In the genomic region with DNA sequence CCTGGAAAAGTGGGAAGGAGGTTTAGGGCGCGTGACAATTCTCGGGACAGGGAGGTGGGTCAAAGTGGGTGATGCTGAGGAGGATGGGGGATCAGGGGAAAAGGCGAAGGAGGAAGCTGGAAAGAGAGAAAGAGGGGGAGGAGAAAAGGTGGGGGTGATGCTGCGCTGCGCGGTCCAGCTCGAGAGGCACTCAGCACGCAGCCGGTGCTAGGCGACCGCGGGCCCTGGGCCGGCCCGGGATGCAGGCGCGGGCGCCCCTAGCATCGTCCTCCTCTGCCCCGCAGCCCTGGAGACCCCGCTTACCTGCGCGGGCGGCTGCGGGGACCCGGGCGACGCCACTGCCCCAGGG, we compare ENCODE assay signal across 9 mouse cellular contexts. TPM values are rescaled to one million over a fixed set of nuclear protein-coding genes. Genes with fewer than 3 reads are reported as not detected.
A peak's percentile ranks its signal among the peaks of the same experiment; 100 is the strongest.
DNase-seq lines count a peak whose midpoint lies in the region; ATAC-seq and TF ChIP-seq lines count a peak whose summit lies in the region.
"Had no signal": no experiment of that assay in that cellular context is flagged by ENCODE, and none has a peak within 500 bp of the region (broad histone marks: within the 10 kb centered on the region; RNA-seq: fewer than 3 reads in every experiment).

No protein-coding gene starts in this region.

- TF ChIP-seq POLR2A in cortical plate, adult 2 months (IDR thresholded peaks at IDR 0.05; ENCODE audit: extremely low read depth, insufficient read depth, low read length), result no peak

- no peaks in the 10 kb centered on the region for H3K36me3 ChIP-seq in kidney, embryonic 15.5 days
- H3K36me3 ChIP-seq in hindbrain, embryonic 12.5 days, result peaks cover 11% of the 10 kb centered on the region
- H3K36me3 ChIP-seq in midbrain, embryonic 13.5 days, result peaks cover 24% of the 10 kb centered on the region

- no peak overlapping the region for H3K27ac ChIP-seq in kidney, embryonic 15.5 days
- H3K27ac ChIP-seq in cortical plate, adult 2 months (ENCODE audit: insufficient read depth, low read length), result peak overlapping the region; percentile 18; the same call in 1 of the 2 replicates
- H3K27ac ChIP-seq in hindbrain, embryonic 12.5 days, result peak overlapping the region; percentile 82; the same call in 1 of the 2 replicates
- peak overlapping the region; percentile 94 for H3K27ac ChIP-seq in midbrain, embryonic 13.5 days

- peak; percentile 72 for ATAC-seq in kidney, embryonic 15.5 days (replicated peaks; ENCODE audit: low FRiP score)
- ATAC-seq in hindbrain, embryonic 12.5 days (ENCODE audit: low FRiP score), result peak; percentile 84
- ATAC-seq in midbrain, embryonic 13.5 days, result peak; percentile 83

- H3K4me1 ChIP-seq in kidney, embryonic 15.5 days, result peaks cover 16% of the 10 kb centered on the region
- peaks cover 11% of the 10 kb centered on the region; the same call in 1 of the 2 replicates for H3K4me1 ChIP-seq in cortical plate, adult 2 months (ENCODE audit: control insufficient read depth, insufficient read depth, low read length)
- peaks cover 37% of the 10 kb centered on the region for H3K4me1 ChIP-seq in hindbrain, embryonic 12.5 days
- peaks cover 56% of the 10 kb centered on the region for H3K4me1 ChIP-seq in midbrain, embryonic 13.5 days (replicated peaks)

- peak overlapping the region; percentile 55 for H3K9ac ChIP-seq in kidney, embryonic 15.5 days
- H3K9ac ChIP-seq in hindbrain, embryonic 12.5 days, result peak overlapping the region; percentile 76
- peak overlapping the region; percentile 86 for H3K9ac ChIP-seq in midbrain, embryonic 13.5 days (replicated peaks)

- no peak for TF ChIP-seq CTCF in cortical plate, adult 2 months (IDR thresholded peaks at IDR 0.05; ENCODE audit: extremely low read depth, insufficient read depth, low read length)

- H3K4me3 ChIP-seq in kidney, embryonic 15.5 days (replicated peaks), result peak overlapping the region; percentile 64
- peak overlapping the region; percentile 74 for H3K4me3 ChIP-seq in cortical plate, adult 2 months (ENCODE audit: insufficient read depth, low read length)
- peak overlapping the region; percentile 65 for H3K4me3 ChIP-seq in hindbrain, embryonic 12.5 days
- H3K4me3 ChIP-seq in midbrain, embryonic 13.5 days (replicated peaks), result peak overlapping the region; percentile 74

- DNase-seq in kidney, postnatal 25 days, result no peak
- no peak for DNase-seq in adrenal gland, adult 18-20 months (ENCODE audit: low spot score in 2 of 2)
- DNase-seq in B cell, adult 2 months, result no peak
- no peak for DNase-seq in lung, postnatal 14 days

- H3K9me3 ChIP-seq in kidney, embryonic 15.5 days (replicated peaks), result no peaks in the 10 kb centered on the region
- H3K9me3 ChIP-seq in hindbrain, embryonic 12.5 days (replicated peaks), result no peaks in the 10 kb centered on the region
- H3K9me3 ChIP-seq in midbrain, embryonic 13.5 days, result no peaks in the 10 kb centered on the region

- under 1% methylated on average over 19 of the region's 28 CpGs for WGBS in kidney, embryonic 15.5 days
- 2% methylated on average over 17 of the region's 28 CpGs for WGBS in hindbrain, embryonic 12.5 days
- 1% methylated on average over 18 of the region's 28 CpGs for WGBS in midbrain, embryonic 13.5 days

- H3K4me2 ChIP-seq in kidney, embryonic 15.5 days, result peak overlapping the region; percentile 93
- H3K4me2 ChIP-seq in hindbrain, embryonic 12.5 days (replicated peaks), result peak overlapping the region; percentile 79
- H3K4me2 ChIP-seq in midbrain, embryonic 13.5 days (replicated peaks), result peak overlapping the region; percentile 93

- peaks cover 46% of the 10 kb centered on the region for H3K27me3 ChIP-seq in kidney, embryonic 15.5 days
- H3K27me3 ChIP-seq in hindbrain, embryonic 12.5 days, result peaks cover 7% of the 10 kb centered on the region
- no peaks in the 10 kb centered on the region for H3K27me3 ChIP-seq in midbrain, embryonic 13.5 days

RNA-seq across cellular contexts. Expression of gene Asphd2, which starts 0.3 kb away (rescaled TPM):
- polyA plus RNA-seq in kidney, embryonic 15.5 days (2015; fragmentation: Nextera tagmentation; extraction: Ambion mirVana), result 6.9 and 8.1 TPM in 2 replicates
- polyA plus RNA-seq in cortical plate, adult 2 months (2012; rRNA removed), result 181 and 198 TPM in 2 replicates
- polyA plus RNA-seq in hindbrain, embryonic 12.5 days (2016; fragmentation: Nextera tagmentation; extraction: Ambion mirVana), result 60.7 and 66.1 TPM in 2 replicates
- polyA plus RNA-seq in midbrain, embryonic 13.5 days (2015; fragmentation: Nextera tagmentation; extraction: Ambion mirVana), result 37.8 and 47.6 TPM in 2 replicates
- 1 to 10 TPM; 3.4 to 4.3 TPM for total RNA-seq in adrenal gland, adult 18-20 months (2021)

RNA-seq across cellular contexts. Expression of gene Gm6583, which starts 38.6 kb away (rescaled TPM):
- 0.19 and 0.26 TPM in 2 replicates for polyA plus RNA-seq in kidney, embryonic 15.5 days (2015; fragmentation: Nextera tagmentation; extraction: Ambion mirVana)
- 0.04 and 0.13 TPM in 2 replicates for polyA plus RNA-seq in cortical plate, adult 2 months (2012; rRNA removed)
- polyA plus RNA-seq in hindbrain, embryonic 12.5 days (2016; fragmentation: Nextera tagmentation; extraction: Ambion mirVana), result 0.26 and 0.27 TPM in 2 replicates
- polyA plus RNA-seq in midbrain, embryonic 13.5 days (2015; fragmentation: Nextera tagmentation; extraction: Ambion mirVana), result 0.14 and 0.17 TPM in 2 replicates
- total RNA-seq in adrenal gland, adult 18-20 months (2021), result not detected
- total RNA-seq: gastrocnemius, postnatal 4 days had no signal

RNA-seq across cellular contexts. Expression of gene Hps4, which starts 51.5 kb away (rescaled TPM):
- polyA plus RNA-seq in kidney, embryonic 15.5 days (2015; fragmentation: Nextera tagmentation; extraction: Ambion mirVana), result 33.4 and 39.1 TPM in 2 replicates
- 47.2 and 53.5 TPM in 2 replicates for polyA plus RNA-seq in cortical plate, adult 2 months (2012; rRNA removed)
- polyA plus RNA-seq in hindbrain, embryonic 12.5 days (2016; fragmentation: Nextera tagmentation; extraction: Ambion mirVana), result 35.4 and 37.1 TPM in 2 replicates
- polyA plus RNA-seq in midbrain, embryonic 13.5 days (2015; fragmentation: Nextera tagmentation; extraction: Ambion mirVana), result 42.6 and 43.5 TPM in 2 replicates
- total RNA-seq in adrenal gland, adult 18-20 months (2021), result 10 to 100 TPM; 54.1 to 60.5 TPM

RNA-seq across cellular contexts. Expression of gene Srrd, which starts 51.5 kb away (rescaled TPM):
- 38.5 and 44.8 TPM in 2 replicates for polyA plus RNA-seq in kidney, embryonic 15.5 days (2015; fragmentation: Nextera tagmentation; extraction: Ambion mirVana)
- 61.9 and 64.7 TPM in 2 replicates for polyA plus RNA-seq in cortical plate, adult 2 months (2012; rRNA removed)
- 46.9 and 47.6 TPM in 2 replicates for polyA plus RNA-seq in hindbrain, embryonic 12.5 days (2016; fragmentation: Nextera tagmentation; extraction: Ambion mirVana)
- 50.6 and 53.8 TPM in 2 replicates for polyA plus RNA-seq in midbrain, embryonic 13.5 days (2015; fragmentation: Nextera tagmentation; extraction: Ambion mirVana)
- total RNA-seq in adrenal gland, adult 18-20 months (2021), result 10 to 100 TPM; 60.5 to 65.1 TPM

RNA-seq across cellular contexts. Expression of gene Gm6588, which starts 54.8 kb away (rescaled TPM):
- not detected in 2 replicates for polyA plus RNA-seq in kidney, embryonic 15.5 days (2015; fragmentation: Nextera tagmentation; extraction: Ambion mirVana)
- not detected in 2 replicates for polyA plus RNA-seq in cortical plate, adult 2 months (2012; rRNA removed)
- polyA plus RNA-seq in hindbrain, embryonic 12.5 days (2016; fragmentation: Nextera tagmentation; extraction: Ambion mirVana), result 0.37 and 0.64 TPM in 2 replicates
- 1.5 and 1.7 TPM in 2 replicates for polyA plus RNA-seq in midbrain, embryonic 13.5 days (2015; fragmentation: Nextera tagmentation; extraction: Ambion mirVana)
- total RNA-seq in adrenal gland, adult 18-20 months (2021), result not detected
- total RNA-seq: gastrocnemius, postnatal 4 days had no signal
